Comparison of ENCODE assay signal across 12 mouse cellular contexts in genomic region chr11:8692162-8692535, GRCm38 (mm10). TPM values are rescaled to one million over a fixed set of nuclear protein-coding genes. Genes with fewer than 3 reads are reported as not detected.
DNase-seq lines count a peak whose midpoint lies in the region; ATAC-seq and TF ChIP-seq lines count a peak whose summit lies in the region.
"Had no signal": no experiment of that assay in that cellular context is flagged by ENCODE, and none has a peak within 500 bp of the region (broad histone marks: within the 10 kb centered on the region; RNA-seq: fewer than 3 reads in every experiment).

No protein-coding gene starts in this region.

- no peak overlapping the region for H3K9ac ChIP-seq in heart, postnatal 0 days (replicated peaks; ENCODE audit: low read depth, low read length)
- H3K9ac ChIP-seq in neural tube, embryonic 12.5 days: no peak overlapping the region
- no peak overlapping the region for H3K9ac ChIP-seq in limb, embryonic 12.5 days (replicated peaks)

- DNase-seq in heart, postnatal 0 days (ENCODE audit: low spot score): no peak
- DNase-seq in heart, postnatal 25 days (ENCODE audit: low spot score): no peak
- DNase-seq in neural tube, embryonic 10.5 days (ENCODE audit: extremely low spot score, low spot score): no peak
- DNase-seq in thymus, postnatal 36 days: no peak
- DNase-seq in cerebellum, adult 11-12 months: no peak
- no peak for DNase-seq in adipocyte (ENCODE audit: low spot score)
- DNase-seq: adrenal gland, postnatal 36 days; kidney, adult 2 months; right cerebral cortex, postnatal 4 days had no signal

- peaks cover 17% of the 10 kb centered on the region for H3K4me1 ChIP-seq in heart, postnatal 0 days (ENCODE audit: control insufficient read depth, insufficient read depth)
- H3K4me1 ChIP-seq in neural tube, embryonic 12.5 days: peaks cover 15% of the 10 kb centered on the region
- peaks cover 29% of the 10 kb centered on the region for H3K4me1 ChIP-seq in limb, embryonic 12.5 days (replicated peaks)

- H3K27ac ChIP-seq in heart, postnatal 0 days (ENCODE audit: low read depth): no peak overlapping the region
- H3K27ac ChIP-seq in neural tube, embryonic 12.5 days: no peak overlapping the region
- H3K27ac ChIP-seq in limb, embryonic 12.5 days: peak overlapping the region; percentile 92

- H3K9me3 ChIP-seq in heart, postnatal 0 days (replicated peaks; ENCODE audit: control insufficient read depth, low read length): no peaks in the 10 kb centered on the region
- H3K9me3 ChIP-seq in neural tube, embryonic 12.5 days: no peaks in the 10 kb centered on the region
- peaks cover 4% of the 10 kb centered on the region; the same call in 1 of the 2 replicates for H3K9me3 ChIP-seq in limb, embryonic 12.5 days

- TF ChIP-seq EP300 in heart, postnatal 0 days (IDR thresholded peaks at IDR 0.05; ENCODE audit: low read depth): no peak

- TF ChIP-seq CTCF in heart, postnatal 0 days (IDR thresholded peaks at IDR 0.05; ENCODE audit: low read depth): no peak

- no peak overlapping the region for H3K4me3 ChIP-seq in heart, postnatal 0 days (ENCODE audit: low read depth, low read length)
- H3K4me3 ChIP-seq in neural tube, embryonic 12.5 days: no peak overlapping the region
- H3K4me3 ChIP-seq in limb, embryonic 12.5 days (replicated peaks): no peak overlapping the region

- peak overlapping the region; percentile 32 for H3K4me2 ChIP-seq in heart, postnatal 0 days (ENCODE audit: low read depth, low read length)
- no peak overlapping the region for H3K4me2 ChIP-seq in neural tube, embryonic 12.5 days (replicated peaks)
- H3K4me2 ChIP-seq in limb, embryonic 12.5 days: peak overlapping the region; percentile 35; the same call in 1 of the 2 replicates

- WGBS in heart, postnatal 0 days: 50% methylated on average over 6 of the region's 6 CpGs
- 72% methylated on average over 6 of the region's 6 CpGs for WGBS in neural tube, embryonic 12.5 days
- 56% methylated on average over 6 of the region's 6 CpGs for WGBS in limb, embryonic 12.5 days

- intact Hi-C loops in heart, postnatal 25 days (cut with DNase I): no loop called here

- 0 out of 2 replicates have a peak, but pooled peaks cover 4% of the 10 kb centered on the region for H3K27me3 ChIP-seq in heart, postnatal 0 days (ENCODE audit: control insufficient read depth, insufficient read depth, low read length)
- H3K27me3 ChIP-seq in neural tube, embryonic 12.5 days (replicated peaks): no peaks in the 10 kb centered on the region
- no peaks in the 10 kb centered on the region for H3K27me3 ChIP-seq in limb, embryonic 12.5 days

- no peak for ATAC-seq in heart, postnatal 0 days (ENCODE audit: insufficient read depth, low read depth)
- ATAC-seq in neural tube, embryonic 12.5 days (ENCODE audit: low FRiP score, low read depth): peak; percentile 30; the same call in 1 of the 2 replicates
- ATAC-seq in limb, embryonic 12.5 days (ENCODE audit: insufficient number of reproducible peaks, insufficient read depth, low FRiP score, low TSS enrichment, low read depth): no peak

- H3K36me3 ChIP-seq in heart, postnatal 0 days (replicated peaks; ENCODE audit: control insufficient read depth, insufficient read depth, low read length): no peaks in the 10 kb centered on the region
- H3K36me3 ChIP-seq in neural tube, embryonic 12.5 days: no peaks in the 10 kb centered on the region
- H3K36me3 ChIP-seq in limb, embryonic 12.5 days: no peaks in the 10 kb centered on the region

RNA-seq across cellular contexts. Expression of gene Tns3, which starts 27.8 kb away (rescaled TPM):
- 31.7 and 90.2 TPM in 2 replicates for total RNA-seq in heart, postnatal 0 days (2014; rRNA removed; ENCODE audit: low replicate concordance)
- polyA plus RNA-seq in heart, postnatal 0 days (2015; fragmentation: Nextera tagmentation; extraction: Ambion mirVana): 7.6 and 7.9 TPM in 2 replicates
- total RNA-seq in heart, postnatal 25 days (2021): 10 to 100 TPM; 21.2 to 21.4 TPM
- polyA plus RNA-seq in neural tube, embryonic 12.5 days (2016; fragmentation: Nextera tagmentation; extraction: Ambion mirVana): 12.4 and 12.6 TPM in 2 replicates
- polyA plus RNA-seq in limb, embryonic 12.5 days (2016; fragmentation: Nextera tagmentation; extraction: Ambion mirVana): 49.6 and 51.9 TPM in 2 replicates
- total RNA-seq: MEL had no signal
